Mouse (Mus musculus) kidney, embryonic 14.5 days (tissue): ENCODE measurements around the gene Zmynd10. TPM values are rescaled to one million over a fixed set of nuclear protein-coding genes. Genes with fewer than 3 reads are reported as not detected.

Experiments
- ATAC-seq: fragments of 200-750 bp; cut with Nextera tagmentation; 2 replicates; pipeline ENCODE4 v1.8.0; 2017; ENCODE audit warnings: moderate number of reproducible peaks, mild to moderate bottlenecking, moderate TSS enrichment, moderate library complexity; ENCODE audit not compliant: low FRiP score, low TSS enrichment
- H3K27ac ChIP-seq: fragments of 300-500 bp; sonication (generic); 2 replicates; pipeline ENCODE4 v1.5.1; 2014; ENCODE audit warnings: low read depth, mild to moderate bottlenecking, low read length, moderate library complexity, mixed read lengths
- H3K27me3 ChIP-seq: fragments of 300-500 bp; sonication (generic); 2 replicates; pipeline ENCODE4 v1.6.1; 2014; ENCODE audit warnings: mild to moderate bottlenecking, low read length; ENCODE audit not compliant: control insufficient read depth, insufficient read depth
- H3K36me3 ChIP-seq: fragments of 300-500 bp; sonication (generic); 2 replicates; pipeline ENCODE4 v1.6.1; 2014; ENCODE audit warnings: low read length, mixed read lengths; ENCODE audit not compliant: control insufficient read depth, insufficient read depth
- H3K4me1 ChIP-seq: fragments of 300-500 bp; sonication (generic); 2 replicates; pipeline ENCODE4 v1.6.1; 2014; ENCODE audit warnings: low read length, mixed read lengths; ENCODE audit not compliant: control insufficient read depth, insufficient read depth
- H3K4me2 ChIP-seq: fragments of 300-500 bp; sonication (generic); replicated peaks from 2 replicates; pipeline ENCODE4 v1.6.1; 2014; ENCODE audit warnings: low read depth, mild to moderate bottlenecking, low read length
- H3K4me3 ChIP-seq: fragments of 300-500 bp; sonication (generic); 2 replicates; pipeline ENCODE4 v1.5.1; 2014; ENCODE audit warnings: mild to moderate bottlenecking, low read length
- H3K9ac ChIP-seq: fragments of 300-500 bp; sonication (generic); 2 replicates; pipeline ENCODE4 v1.6.1; 2014; ENCODE audit warnings: low read depth, mild to moderate bottlenecking, low read length, moderate library complexity
- H3K9me3 ChIP-seq: fragments of 300-500 bp; sonication (generic); 2 replicates; pipeline ENCODE4 v1.6.1; 2016; ENCODE audit warnings: low read length; ENCODE audit not compliant: control insufficient read depth
- WGBS: fragments of 180-500 bp; shearing (Covaris S2); extraction: QIAGEN DNeasy Blood & Tissue Kit; methylation state at CpG from one replicate; pipeline ENCODE4 v1.1.7; 2014; 5-methylcytosine and 5-hydroxymethylcytosine counted together
- polyA plus RNA-seq: library from polyadenylated mRNA; unstranded; fragments of >200 nt; fragmentation: Nextera tagmentation; extraction: Ambion mirVana; gene quantifications from 2 replicates; pipeline ENCODE4 v1.2.1, GENCODE M21; 2014

Gene Zmynd10
- polyA plus RNA-seq, 1 experiment from 2014 or later, result 1.7 TPM

DNA sequence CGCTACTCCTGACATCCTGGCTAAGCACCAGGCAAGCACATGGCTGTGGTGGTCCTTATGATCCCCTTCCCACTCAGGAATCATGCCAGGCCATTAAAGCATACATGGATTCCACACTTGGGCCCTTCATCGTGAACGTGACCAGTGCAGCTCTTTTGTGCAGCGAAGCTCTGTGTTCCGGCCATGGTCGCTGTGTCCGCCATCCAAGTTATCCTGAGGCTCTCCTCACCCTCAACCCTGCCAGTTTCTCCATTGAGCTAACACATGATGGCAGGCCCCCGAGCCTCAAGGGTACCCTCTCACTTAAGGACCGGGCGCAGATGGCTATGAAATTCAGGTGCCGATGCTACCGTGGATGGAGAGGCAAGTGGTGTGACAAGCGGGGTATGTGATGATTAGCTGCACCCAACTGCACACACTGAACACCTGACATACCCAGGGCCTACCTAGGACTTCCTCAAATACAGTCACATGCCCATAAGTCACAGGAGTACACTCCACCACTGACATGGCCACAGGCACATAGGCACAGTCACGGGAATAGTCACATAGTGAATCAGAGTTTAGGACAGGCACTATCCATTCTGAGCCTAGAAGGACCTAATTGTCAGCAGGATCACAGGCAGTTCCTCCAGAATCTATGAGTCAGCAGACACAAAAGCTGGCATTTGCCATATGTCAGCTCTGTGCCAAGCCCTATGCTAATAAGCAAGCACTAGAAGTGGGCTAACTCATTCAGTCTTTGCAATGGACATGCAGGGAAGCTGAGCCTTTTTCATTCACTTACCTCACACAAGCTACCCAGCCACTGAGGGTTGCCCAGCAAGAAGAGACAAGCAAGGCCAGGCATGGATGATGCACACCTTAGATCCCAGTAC lies 32.2 kb downstream of the Zmynd10 start:
- peaks cover 10% of the 10 kb centered on the region; the same call in 1 of the 2 replicates for H3K36me3 ChIP-seq
- H3K9ac ChIP-seq, result no peak overlapping the region
- H3K4me3 ChIP-seq, result no peak overlapping the region
- peaks cover 34% of the 10 kb centered on the region for H3K4me1 ChIP-seq
- WGBS, result 93% methylated on average over 14 of the region's 14 CpGs
- no peaks in the 10 kb centered on the region for H3K27me3 ChIP-seq
- H3K9me3 ChIP-seq, result no peaks in the 10 kb centered on the region
- H3K27ac ChIP-seq, result no peak overlapping the region
- H3K4me2 ChIP-seq, result no peak overlapping the region; the same call in 1 of the 2 replicates
- ATAC-seq, result no peak

DNA sequence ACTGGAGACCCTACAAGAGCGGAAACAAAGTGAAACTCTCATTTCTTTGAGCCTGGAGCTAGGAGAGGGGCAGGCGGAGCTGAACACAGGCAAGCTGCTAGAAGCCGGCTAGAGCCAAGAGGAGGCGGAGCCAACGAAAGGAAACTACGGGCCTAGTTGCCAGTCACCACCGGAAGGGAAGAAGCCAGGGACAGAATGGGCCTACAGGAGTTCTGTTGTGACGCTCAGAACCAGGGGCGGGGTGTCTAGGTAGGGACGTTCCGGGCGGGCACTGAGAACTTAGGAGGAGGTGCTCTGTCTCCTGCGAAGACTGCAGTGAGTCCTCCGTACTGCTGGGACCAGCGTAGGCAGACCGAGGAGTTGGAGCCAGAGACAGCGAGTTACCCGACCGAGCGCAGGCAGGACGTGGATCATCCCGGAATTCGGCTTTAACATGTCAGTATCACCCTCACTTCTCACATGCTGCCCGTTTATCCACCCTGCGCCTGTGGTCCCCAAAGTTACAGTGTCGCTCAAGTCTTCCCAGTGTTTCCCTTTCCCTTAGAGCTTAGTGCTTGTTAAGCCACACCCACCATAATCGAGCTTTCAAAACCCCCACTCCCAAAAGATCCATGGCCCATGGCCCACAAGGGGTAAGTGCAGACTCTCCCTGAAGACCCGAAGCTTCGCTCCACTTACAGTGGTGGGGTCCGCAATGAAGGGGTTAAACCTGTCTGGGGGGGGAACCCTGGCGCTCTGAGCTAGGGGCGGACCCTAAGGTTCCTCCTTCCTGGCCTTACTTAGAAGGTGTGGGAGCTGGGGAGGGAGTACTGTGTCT lies 33.6 kb downstream of the Zmynd10 start, which contains the start of gene Hyal3:
TSS of gene Hyal3 (plus strand) at position 318 of the 817 bp plus-strand sequence.
- H3K4me1 ChIP-seq, result peaks cover 34% of the 10 kb centered on the region
- under 1% methylated on average over 32 of the region's 32 CpGs for WGBS

GRCm38 (mm10) chr9:107581584-107581983 lies 34.5 kb downstream of the Zmynd10 start:
- Histone ChIP-seq H3K9ac (peak overlapping the region; percentile 77; the same call in 1 of the 2 replicates), H3K9me3 (no peaks in the 10 kb centered on the region), H3K36me3 (peaks cover 6% of the 10 kb centered on the region; the same call in 1 of the 2 replicates), H3K27ac (peak overlapping the region; percentile 91; the same call in 1 of the 2 replicates), H3K27me3 (no peaks in the 10 kb centered on the region), H3K4me3 (peak overlapping the region; percentile 62), H3K4me2 (peak overlapping the region; percentile 79), H3K4me1 (peaks cover 27% of the 10 kb centered on the region)
- no peak for ATAC-seq
- WGBS, result 71% methylated on average over 4 of the region's 4 CpGs

More for the DNA sequence above, 33.6 kb downstream of the Zmynd10 start, which contains the start of gene Hyal3:
- ATAC-seq, result peak; percentile 60
- peak within 1 kb of the TSS; percentile 77 for H3K9ac ChIP-seq
- H3K4me3 ChIP-seq, result peak within 1 kb of the TSS; percentile 62
- peak within 1 kb of the TSS; percentile 91 for H3K27ac ChIP-seq
- peak within 1 kb of the TSS; percentile 79 for H3K4me2 ChIP-seq
- no peaks in the 10 kb centered on the region for H3K9me3 ChIP-seq
- peaks cover 6% of the 10 kb centered on the region; the same call in 1 of the 2 replicates for H3K36me3 ChIP-seq
- H3K27me3 ChIP-seq, result no peaks in the 10 kb centered on the region

- H3K4me3 ChIP-seq, result no peak overlapping the region
- H3K4me2 ChIP-seq, result no peak overlapping the region
- 93% methylated on average over 7 of the region's 7 CpGs for WGBS
- peaks cover 6% of the 10 kb centered on the region; the same call in 1 of the 2 replicates for H3K36me3 ChIP-seq
- H3K4me1 ChIP-seq, result peaks cover 18% of the 10 kb centered on the region
- H3K27ac ChIP-seq, result no peak overlapping the region
- no peak overlapping the region for H3K9ac ChIP-seq
- no peaks in the 10 kb centered on the region for H3K9me3 ChIP-seq
- ATAC-seq, result no peak
- no peaks in the 10 kb centered on the region for H3K27me3 ChIP-seq
Measured at GRCm38 (mm10) chr9:107582509-107583062, 35.5 kb downstream of the Zmynd10 start.

DNA sequence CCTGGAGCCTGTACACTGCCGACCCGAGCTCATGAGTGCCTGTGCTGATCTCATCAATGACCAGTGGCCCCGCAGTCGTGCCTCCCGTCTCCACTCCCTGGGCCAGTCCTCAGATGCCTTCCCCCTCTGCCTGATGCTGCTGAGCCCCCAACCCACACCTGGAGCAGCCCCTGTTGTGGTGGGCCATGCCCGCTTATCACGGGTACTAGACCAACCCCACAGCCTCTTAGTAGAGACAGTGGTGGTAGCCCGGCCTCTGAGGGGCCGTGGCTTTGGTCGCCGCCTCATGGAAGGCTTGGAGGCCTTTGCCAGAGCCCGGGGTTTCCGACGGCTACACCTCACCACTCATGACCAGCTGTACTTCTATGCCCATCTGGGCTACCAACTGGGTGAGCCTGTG lies 36.1 kb downstream of the Zmynd10 start:
- 94% methylated on average over 14 of the region's 14 CpGs for WGBS
- H3K36me3 ChIP-seq, result peaks cover 6% of the 10 kb centered on the region; the same call in 1 of the 2 replicates
- no peaks in the 10 kb centered on the region for H3K27me3 ChIP-seq
- no peak overlapping the region for H3K4me2 ChIP-seq
- H3K9ac ChIP-seq, result no peak overlapping the region
- ATAC-seq, result no peak
- no peak overlapping the region for H3K27ac ChIP-seq
- H3K4me3 ChIP-seq, result no peak overlapping the region
- H3K4me1 ChIP-seq, result peaks cover 18% of the 10 kb centered on the region
- H3K9me3 ChIP-seq, result no peaks in the 10 kb centered on the region

DNA sequence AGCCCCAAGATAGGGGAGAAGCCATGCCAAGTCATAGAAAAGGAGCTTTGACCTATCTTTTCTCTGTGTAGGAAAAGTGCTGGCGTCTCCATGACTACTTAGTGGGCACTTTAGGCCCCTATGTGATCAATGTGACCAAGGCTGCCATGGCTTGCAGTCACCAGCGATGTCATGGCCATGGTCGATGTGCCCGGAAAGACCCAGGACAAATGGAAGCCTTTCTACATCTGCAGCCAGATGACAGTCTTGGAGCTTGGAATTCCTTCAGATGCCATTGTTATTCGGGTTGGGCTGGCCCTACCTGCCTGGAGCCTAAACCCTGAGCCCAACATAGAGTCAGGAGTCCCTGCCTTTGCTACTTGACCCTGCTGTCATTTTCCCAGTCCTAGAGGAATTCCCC lies 39.4 kb downstream of the Zmynd10 start:
- Histone ChIP-seq H3K4me1 (peaks cover 15% of the 10 kb centered on the region), H3K9me3 (no peaks in the 10 kb centered on the region), H3K4me2 (no peak overlapping the region), H3K27ac (no peak overlapping the region), H3K9ac (no peak overlapping the region), H3K4me3 (no peak overlapping the region), H3K36me3 (peaks cover 26% of the 10 kb centered on the region), H3K27me3 (no peaks in the 10 kb centered on the region)
- ATAC-seq, result no peak
- WGBS, result 85% methylated on average over 5 of the region's 5 CpGs

- Histone ChIP-seq H3K27ac (0 out of 2 replicates have a peak within 1 kb of the TSS, but pooled peaks have one; percentile 24), H3K4me3 (peak within 1 kb of the TSS; percentile 83), H3K9me3 (no peaks in the 10 kb centered on the region), H3K36me3 (peaks cover 33% of the 10 kb centered on the region), H3K27me3 (no peaks in the 10 kb centered on the region), H3K9ac (peak within 1 kb of the TSS; percentile 79), H3K4me2 (peak within 1 kb of the TSS; percentile 54), H3K4me1 (peaks cover 9% of the 10 kb centered on the region; the same call in 1 of the 2 replicates)
- ATAC-seq, result peak; percentile 98
- whole genome bisulfite sequencing, result 13% methylated on average over 46 of the region's 46 CpGs
Measured at GRCm38 (mm10) chr9:107586974-107587832, 40.1 kb downstream of the Zmynd10 start, which contains the start of gene Ifrd2. Gene Ifrd2 (plus strand): TSS chr9:107587642.
